In genomic region chr9:25496196-25496595, GRCm38 (mm10) we compare ENCODE assay signal across 20 mouse cellular contexts. TPM values are rescaled to one million over a fixed set of nuclear protein-coding genes. Genes with fewer than 3 reads are reported as not detected.
DNase-seq lines count a peak whose midpoint lies in the region; ATAC-seq lines count a peak whose summit lies in the region.
"Had no signal": no experiment of that assay in that cellular context is flagged by ENCODE, and none has a peak within 500 bp of the region (broad histone marks: within the 10 kb centered on the region; RNA-seq: fewer than 3 reads in every experiment).

No protein-coding gene starts in this region.

- DNase-seq in adrenal gland, adult (ENCODE audit: inconsistent age in 2 of 2, low spot score in 1 of 2) = peak; percentile 50 to 80
- DNase-seq in adrenal gland, postnatal 10 days = no peak
- DNase-seq in embryonic facial prominence, embryonic 14.5 days (ENCODE audit: low spot score) = no peak
- no peak for DNase-seq in embryonic facial prominence, embryonic 10.5 days (ENCODE audit: low spot score)
- DNase-seq in gastrocnemius, postnatal 25 days = peak; percentile 44
- no peak for DNase-seq in gastrocnemius, postnatal 36 days
- no peak for DNase-seq in limb, embryonic 10.5 days (ENCODE audit: low spot score)
- DNase-seq: B cell, adult 2 months; cerebellum, adult 11-12 months; cerebellum, postnatal 36 days; heart, adult 18-20 months; kidney, adult 2 months had no signal

- H3K4me2 ChIP-seq in embryonic facial prominence, embryonic 14.5 days (ENCODE audit: low read depth, low read length) = no peak overlapping the region
- H3K4me2 ChIP-seq in limb, embryonic 13.5 days (replicated peaks) = no peak overlapping the region
- H3K4me2 ChIP-seq: forebrain, embryonic 15.5 days; heart, embryonic 12.5 days; hindbrain, embryonic 15.5 days had no signal

- H3K36me3 ChIP-seq in embryonic facial prominence, embryonic 14.5 days (ENCODE audit: control insufficient read depth, insufficient read depth, low read length) = no peaks in the 10 kb centered on the region
- H3K36me3 ChIP-seq in embryonic facial prominence, embryonic 10.5 days (replicated peaks) = no peaks in the 10 kb centered on the region
- H3K36me3 ChIP-seq in limb, embryonic 13.5 days = 0 out of 2 replicates have a peak, but pooled peaks cover 7% of the 10 kb centered on the region
- H3K36me3 ChIP-seq in limb, embryonic 10.5 days = peaks cover 6% of the 10 kb centered on the region; the same call in 1 of the 2 replicates
- H3K36me3 ChIP-seq: forebrain, embryonic 15.5 days; G1E; hindbrain, embryonic 15.5 days had no signal

- no peak overlapping the region for H3K27ac ChIP-seq in embryonic facial prominence, embryonic 14.5 days (replicated peaks; ENCODE audit: low read depth, low read length)
- H3K27ac ChIP-seq in embryonic facial prominence, embryonic 10.5 days (replicated peaks) = no peak overlapping the region
- H3K27ac ChIP-seq in limb, embryonic 13.5 days = peak overlapping the region; percentile 2; the same call in 1 of the 2 replicates
- no peak overlapping the region for H3K27ac ChIP-seq in limb, embryonic 10.5 days
- H3K27ac ChIP-seq: forebrain, embryonic 15.5 days; hindbrain, embryonic 15.5 days; kidney, postnatal 0 days had no signal

- H3K27me3 ChIP-seq in embryonic facial prominence, embryonic 14.5 days (replicated peaks; ENCODE audit: control insufficient read depth, insufficient read depth, low read length) = no peaks in the 10 kb centered on the region
- no peaks in the 10 kb centered on the region for H3K27me3 ChIP-seq in embryonic facial prominence, embryonic 10.5 days (replicated peaks; ENCODE audit: low read depth, poor library complexity, severe bottlenecking)
- H3K27me3 ChIP-seq in limb, embryonic 13.5 days = no peaks in the 10 kb centered on the region
- no peaks in the 10 kb centered on the region for H3K27me3 ChIP-seq in limb, embryonic 10.5 days (ENCODE audit: low read depth, poor library complexity, severe bottlenecking)
- H3K27me3 ChIP-seq: forebrain, embryonic 15.5 days; heart, embryonic 12.5 days; hindbrain, embryonic 15.5 days had no signal

- H3K9ac ChIP-seq in embryonic facial prominence, embryonic 14.5 days (ENCODE audit: low read depth, low read length) = no peak overlapping the region
- H3K9ac ChIP-seq in limb, embryonic 13.5 days = no peak overlapping the region
- H3K9ac ChIP-seq: forebrain, embryonic 15.5 days; heart, embryonic 12.5 days; hindbrain, embryonic 15.5 days had no signal

- WGBS in embryonic facial prominence, embryonic 14.5 days = 71% methylated on average over 4 of the region's 4 CpGs
- 86% methylated on average over 4 of the region's 4 CpGs for WGBS in embryonic facial prominence, embryonic 10.5 days
- WGBS in limb, embryonic 13.5 days = 70% methylated on average over 4 of the region's 4 CpGs
- 90% methylated on average over 4 of the region's 4 CpGs for WGBS in limb, embryonic 10.5 days

- H3K4me1 ChIP-seq in embryonic facial prominence, embryonic 14.5 days (ENCODE audit: control insufficient read depth, insufficient read depth, low read length) = no peaks in the 10 kb centered on the region
- peaks cover 18% of the 10 kb centered on the region for H3K4me1 ChIP-seq in embryonic facial prominence, embryonic 10.5 days
- peaks cover 27% of the 10 kb centered on the region for H3K4me1 ChIP-seq in limb, embryonic 13.5 days
- peaks cover 30% of the 10 kb centered on the region for H3K4me1 ChIP-seq in limb, embryonic 10.5 days
- H3K4me1 ChIP-seq: forebrain, embryonic 15.5 days; hindbrain, embryonic 15.5 days had no signal

- ATAC-seq in embryonic facial prominence, embryonic 14.5 days (ENCODE audit: low read depth) = peak; percentile 44; the same call in 1 of the 2 replicates
- ATAC-seq in limb, embryonic 13.5 days (ENCODE audit: low FRiP score, low read depth) = no peak
- ATAC-seq: CD4-positive, CD25-positive, alpha-beta regulatory T cell, adult 4 months; forebrain, embryonic 15.5 days; intestine, embryonic 16.5 days had no signal

- no peak overlapping the region for H3K4me3 ChIP-seq in embryonic facial prominence, embryonic 14.5 days (ENCODE audit: low read depth, low read length)
- H3K4me3 ChIP-seq in embryonic facial prominence, embryonic 10.5 days = no peak overlapping the region
- no peak overlapping the region for H3K4me3 ChIP-seq in limb, embryonic 13.5 days
- no peak overlapping the region for H3K4me3 ChIP-seq in limb, embryonic 10.5 days
- H3K4me3 ChIP-seq: forebrain, embryonic 15.5 days; heart, embryonic 12.5 days; hindbrain, embryonic 15.5 days had no signal

- intact Hi-C loops in gastrocnemius, postnatal 36 days (cut with DNase I) = no loop called here

- H3K9me3 ChIP-seq in embryonic facial prominence, embryonic 14.5 days (ENCODE audit: control insufficient read depth, low read length) = no peaks in the 10 kb centered on the region
- H3K9me3 ChIP-seq in embryonic facial prominence, embryonic 10.5 days = no peaks in the 10 kb centered on the region
- no peaks in the 10 kb centered on the region for H3K9me3 ChIP-seq in limb, embryonic 13.5 days
- H3K9me3 ChIP-seq in limb, embryonic 10.5 days (replicated peaks) = no peaks in the 10 kb centered on the region
- H3K9me3 ChIP-seq: forebrain, embryonic 15.5 days; G1E; heart, embryonic 12.5 days; hindbrain, embryonic 15.5 days had no signal

RNA-seq across cellular contexts. Expression of gene Eepd1, which starts 14.8 kb away (rescaled TPM):
- 10 to 100 TPM; 18.6 to 30.3 TPM for total RNA-seq in adrenal gland, postnatal 10 days (2021)
- 13.7 and 18.0 TPM in 2 replicates for polyA plus RNA-seq in embryonic facial prominence, embryonic 14.5 days (2014; fragmentation: Nextera tagmentation; extraction: Ambion mirVana)
- polyA plus RNA-seq in embryonic facial prominence, embryonic 10.5 days (2016; fragmentation: Nextera tagmentation; extraction: Ambion mirVana) = 19.4 and 20.1 TPM in 2 replicates
- total RNA-seq in gastrocnemius, postnatal 25 days (2021) = 10 to 100 TPM; 50.7 to 64.5 TPM
- 10 to 100 TPM; 78.3 to 94.2 TPM for total RNA-seq in gastrocnemius, postnatal 36 days (2021)
- polyA plus RNA-seq in limb, embryonic 13.5 days (2015; fragmentation: Nextera tagmentation; extraction: Ambion mirVana) = 22.8 and 23.0 TPM in 2 replicates
- 19.2 and 22.9 TPM in 2 replicates for polyA plus RNA-seq in limb, embryonic 10.5 days (2016; fragmentation: Nextera tagmentation; extraction: Ambion mirVana)
- polyA plus RNA-seq: G1E had no signal

Comparison
In these comparisons a context has a peak if more than half of its experiments do, and no peak if none do; other contexts are left out.
1. DNase-seq: peak in adrenal gland, adult (2 of 2) and gastrocnemius, postnatal 25 days (single experiment); none in adrenal gland, postnatal 10 days (single experiment), embryonic facial prominence, embryonic 14.5 days (single experiment), embryonic facial prominence, embryonic 10.5 days (single experiment), gastrocnemius, postnatal 36 days (0 of 2) and limb, embryonic 10.5 days (single experiment).